Mouse (Mus musculus): ENCODE results near the gene Cox8a. TPM values are rescaled to one million over a fixed set of nuclear protein-coding genes. Genes with fewer than 3 reads are reported as not detected.

Gene Cox8a
- polyA plus RNA-seq, 1 experiment, result not detected

DNA sequence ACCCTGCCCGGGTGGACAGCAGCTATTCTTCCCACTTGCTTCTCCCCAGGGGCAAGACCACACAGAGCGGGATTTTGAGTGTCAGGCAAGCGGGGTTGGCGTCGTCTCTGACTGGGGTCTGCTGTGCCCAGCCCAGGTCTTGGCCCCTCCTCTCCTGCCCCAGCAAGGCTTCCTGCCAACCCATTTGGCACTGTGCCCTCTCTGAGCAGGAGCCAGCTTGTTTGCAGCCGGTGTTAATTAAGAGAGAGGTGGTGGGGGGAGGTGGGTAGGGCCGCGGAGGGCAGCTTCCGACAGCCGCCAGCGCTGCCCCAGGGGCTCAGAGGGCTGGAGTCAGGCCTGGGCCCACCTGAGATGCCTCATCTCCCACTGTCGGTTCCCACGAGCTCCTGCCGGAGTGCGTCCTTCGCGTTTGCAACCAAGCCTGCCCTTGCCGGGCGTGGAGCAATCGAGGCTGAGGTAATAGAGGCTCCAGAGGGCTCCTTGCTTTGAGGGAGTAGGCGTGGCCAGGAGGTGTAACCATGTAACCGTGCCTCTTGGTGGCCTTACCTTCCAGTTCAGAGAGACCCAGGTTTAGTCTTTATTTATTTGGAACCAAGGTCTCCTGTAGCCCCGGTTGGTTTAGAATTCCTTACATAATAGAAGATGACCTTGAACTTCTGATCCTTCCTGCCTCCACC is 35.0 kb downstream of the Cox8a start:
- peaks cover 33% of the 10 kb centered on the region for H3K4me1 ChIP-seq (ENCODE audit: control insufficient read depth, insufficient read depth, low read length)
- no peak for TF ChIP-seq POLR2A (IDR thresholded peaks at IDR 0.05; ENCODE audit: insufficient read depth, low read depth, low read length)
- H3K4me3 ChIP-seq (ENCODE audit: insufficient read depth, low read depth, low read length), result no peak overlapping the region; the same call in 1 of the 2 replicates
- WGBS, result 29% methylated on average over 23 of the region's 23 CpGs
- no peak overlapping the region for H3K27ac ChIP-seq (ENCODE audit: insufficient read depth, low read depth, low read length)

DNA sequence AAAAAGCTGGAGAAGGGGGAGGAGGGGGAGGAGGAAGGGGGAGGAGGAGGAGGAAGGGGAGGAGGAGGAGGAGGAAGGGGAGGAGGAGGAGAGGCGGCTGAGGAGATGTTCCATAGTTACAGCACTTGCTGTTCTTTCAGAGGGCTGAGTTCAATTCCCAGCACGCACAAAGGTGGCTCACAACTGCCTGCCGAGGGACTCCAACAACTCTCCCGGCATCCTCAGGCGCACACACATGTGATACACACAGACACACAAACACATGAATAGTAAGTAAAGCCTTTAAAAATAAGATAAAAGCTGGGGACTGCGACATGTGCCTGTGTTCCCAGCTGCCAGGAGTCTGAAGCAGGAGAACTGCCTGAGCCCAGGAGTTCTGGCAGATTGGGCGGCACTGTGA is 35.9 kb downstream of the Cox8a start:
- Histone ChIP-seq H3K4me3 (ENCODE audit: insufficient read depth, low read depth, low read length) (no peak overlapping the region), H3K27ac (ENCODE audit: insufficient read depth, low read depth, low read length) (no peak overlapping the region), H3K4me1 (ENCODE audit: control insufficient read depth, insufficient read depth, low read length) (peaks cover 27% of the 10 kb centered on the region)
- TF ChIP-seq CTCF (IDR thresholded peaks at IDR 0.05; ENCODE audit: insufficient read depth, low read depth, low read length) (no peak), POLR2A (IDR thresholded peaks at IDR 0.05; ENCODE audit: insufficient read depth, low read depth, low read length) (no peak)
- 59% methylated on average over 7 of the region's 7 CpGs for WGBS

DNA sequence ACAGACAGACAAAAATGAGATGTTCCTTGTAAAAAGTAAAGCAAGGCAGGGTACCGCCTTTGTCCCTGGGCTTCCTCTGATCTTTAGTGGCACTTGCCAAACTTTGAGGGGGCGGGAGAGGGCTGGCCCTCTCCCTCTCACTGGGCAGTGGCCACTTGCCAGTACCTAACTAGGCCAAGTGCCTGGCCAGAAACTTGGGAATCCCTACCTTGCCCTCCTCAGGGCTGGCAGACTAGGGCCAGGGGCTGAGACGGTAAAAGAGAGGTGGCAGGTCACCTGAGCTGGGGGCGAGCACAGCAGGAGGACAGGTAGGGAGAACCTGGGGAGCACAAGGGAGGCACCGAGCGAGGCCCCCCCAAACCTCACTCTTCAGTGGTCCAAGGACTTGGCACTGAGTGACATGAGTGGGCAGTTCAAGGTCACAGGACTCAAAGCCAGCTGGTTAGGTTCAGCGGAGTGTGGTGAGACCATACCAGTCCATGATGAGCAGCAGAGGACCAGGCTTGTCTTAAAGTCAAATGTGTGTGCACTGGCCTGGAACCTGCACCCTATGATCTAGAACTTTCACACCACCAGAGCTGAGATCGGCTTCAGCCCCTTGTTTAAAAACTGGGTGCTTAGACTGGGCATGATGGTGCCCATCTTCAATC is 36.5 kb downstream of the Cox8a start:
- no peak overlapping the region for H3K4me3 ChIP-seq (ENCODE audit: insufficient read depth, low read depth, low read length)
- WGBS, result 67% methylated on average over 8 of the region's 8 CpGs
- H3K4me1 ChIP-seq (ENCODE audit: control insufficient read depth, insufficient read depth, low read length), result peaks cover 27% of the 10 kb centered on the region
- TF ChIP-seq POLR2A (IDR thresholded peaks at IDR 0.05; ENCODE audit: insufficient read depth, low read depth, low read length) (no peak), CTCF (IDR thresholded peaks at IDR 0.05; ENCODE audit: insufficient read depth, low read depth, low read length) (no peak)
- no peak overlapping the region for H3K27ac ChIP-seq (ENCODE audit: insufficient read depth, low read depth, low read length)

DNA sequence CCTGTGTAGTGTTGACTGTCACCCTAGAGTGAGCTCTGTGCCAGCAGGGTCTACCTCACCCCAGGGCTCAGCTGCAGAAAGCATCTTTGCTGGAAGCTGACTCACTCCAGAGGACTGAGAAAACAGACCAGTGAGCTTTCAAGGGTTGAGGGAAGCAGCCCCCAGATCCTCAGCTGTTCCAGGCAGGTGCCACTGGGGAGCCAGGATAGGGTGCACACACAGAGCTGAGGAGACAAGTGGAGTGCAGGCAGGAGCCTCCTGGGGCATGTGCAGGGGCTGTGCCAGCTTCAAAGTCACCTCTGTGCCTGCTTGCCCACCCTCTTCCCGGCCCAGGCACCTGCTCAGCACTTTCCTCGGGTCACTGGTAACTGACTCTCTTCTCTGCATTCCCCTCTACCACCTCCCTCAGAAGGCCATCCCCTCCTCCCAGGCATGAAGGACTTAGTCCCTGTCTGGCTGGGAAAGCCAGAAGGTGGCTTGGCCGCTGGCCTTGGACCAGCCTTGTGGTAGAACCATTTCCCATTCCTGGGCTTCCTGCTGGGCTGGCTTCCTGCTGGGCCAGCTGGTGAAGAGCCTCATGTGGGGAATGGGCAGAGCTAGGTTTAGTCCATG is 38.5 kb downstream of the Cox8a start:
- WGBS, result 58% methylated on average over 3 of the region's 3 CpGs
- Histone ChIP-seq H3K4me3 (ENCODE audit: insufficient read depth, low read depth, low read length) (no peak overlapping the region), H3K4me1 (ENCODE audit: control insufficient read depth, insufficient read depth, low read length) (peaks cover 27% of the 10 kb centered on the region), H3K27ac (ENCODE audit: insufficient read depth, low read depth, low read length) (no peak overlapping the region)
- no peak for TF ChIP-seq CTCF (IDR thresholded peaks at IDR 0.05; ENCODE audit: insufficient read depth, low read depth, low read length)
- TF ChIP-seq POLR2A (IDR thresholded peaks at IDR 0.05; ENCODE audit: insufficient read depth, low read depth, low read length), result no peak

DNA sequence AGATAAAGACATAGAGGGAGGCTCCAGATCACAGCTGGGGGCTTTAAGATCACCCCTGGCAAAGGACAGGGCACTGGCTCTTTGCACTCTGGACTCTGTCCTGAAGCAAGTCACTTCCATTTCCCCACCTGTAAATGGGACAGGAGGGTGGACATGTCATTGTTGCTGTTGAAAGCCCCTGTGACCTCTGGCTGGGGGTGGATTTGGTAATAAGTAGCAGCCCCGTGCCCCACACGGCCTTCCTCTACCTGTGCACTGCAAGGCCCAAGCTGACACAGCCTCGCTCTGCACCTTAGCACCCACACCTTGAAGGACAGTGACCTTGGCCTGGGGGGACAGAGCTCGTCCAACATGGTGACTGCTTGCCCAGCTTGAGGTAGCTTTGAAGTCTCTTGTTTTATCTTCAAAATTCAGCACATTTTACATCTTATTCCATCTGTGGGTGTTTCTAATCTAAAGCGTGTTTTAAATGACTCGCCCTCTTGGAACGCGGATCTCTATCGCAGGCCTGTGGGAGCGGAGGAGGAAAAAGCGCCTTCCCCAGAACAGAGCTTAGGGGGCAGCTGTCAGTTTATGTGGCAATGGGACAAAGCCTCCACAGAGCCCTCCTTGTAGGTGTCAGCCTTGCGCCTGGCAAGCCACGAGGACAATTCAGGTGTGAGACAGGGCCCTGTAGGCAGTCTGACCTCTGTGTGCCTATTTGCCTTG is 39.5 kb downstream of the Cox8a start:
- Histone ChIP-seq H3K4me1 (ENCODE audit: control insufficient read depth, insufficient read depth, low read length) (peaks cover 27% of the 10 kb centered on the region), H3K4me3 (ENCODE audit: insufficient read depth, low read depth, low read length) (no peak overlapping the region), H3K27ac (ENCODE audit: insufficient read depth, low read depth, low read length) (no peak overlapping the region)
- WGBS, result 70% methylated on average over 13 of the region's 13 CpGs
- no peak for TF ChIP-seq POLR2A (IDR thresholded peaks at IDR 0.05; ENCODE audit: insufficient read depth, low read depth, low read length)

DNA sequence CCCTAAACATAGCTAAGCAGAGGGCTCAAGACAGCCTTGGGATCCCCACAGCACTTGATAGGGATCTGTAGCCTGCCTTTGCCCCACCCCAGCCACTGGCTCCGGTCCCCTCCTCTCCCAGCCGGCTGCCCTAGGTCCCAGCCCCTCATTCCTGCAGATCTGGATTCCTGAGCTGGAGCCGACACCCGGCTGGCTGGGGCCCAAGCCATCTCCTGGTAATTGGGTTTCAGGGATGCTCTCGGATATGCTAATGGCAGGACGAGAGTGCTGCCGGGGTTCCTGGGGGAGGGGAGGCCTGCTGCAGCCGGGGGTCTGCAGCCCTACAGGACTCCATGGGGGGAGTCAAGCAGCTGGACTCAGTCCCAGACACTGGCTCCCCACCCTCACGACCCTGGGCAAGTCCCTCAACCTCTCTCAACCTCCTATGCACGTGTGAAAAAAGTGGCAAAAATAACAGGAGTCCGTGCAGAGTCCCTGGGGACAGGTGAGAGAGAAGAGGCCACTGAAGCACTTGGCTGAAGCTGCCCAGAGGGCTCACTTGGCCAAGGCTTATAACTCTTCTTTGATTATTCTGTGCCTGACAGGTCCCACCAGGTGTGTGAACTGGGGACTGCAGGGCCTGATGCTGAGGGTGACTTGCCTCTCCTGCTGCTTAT is 41.2 kb downstream of the Cox8a start:
- no peak overlapping the region for H3K4me3 ChIP-seq (ENCODE audit: insufficient read depth, low read depth, low read length)
- no peak overlapping the region for H3K27ac ChIP-seq (ENCODE audit: insufficient read depth, low read depth, low read length)
- TF ChIP-seq POLR2A (IDR thresholded peaks at IDR 0.05; ENCODE audit: insufficient read depth, low read depth, low read length), result no peak
- TF ChIP-seq CTCF (IDR thresholded peaks at IDR 0.05; ENCODE audit: insufficient read depth, low read depth, low read length), result no peak
- peaks cover 31% of the 10 kb centered on the region for H3K4me1 ChIP-seq (ENCODE audit: control insufficient read depth, insufficient read depth, low read length)
- 43% methylated on average over 11 of the region's 11 CpGs for WGBS

DNA sequence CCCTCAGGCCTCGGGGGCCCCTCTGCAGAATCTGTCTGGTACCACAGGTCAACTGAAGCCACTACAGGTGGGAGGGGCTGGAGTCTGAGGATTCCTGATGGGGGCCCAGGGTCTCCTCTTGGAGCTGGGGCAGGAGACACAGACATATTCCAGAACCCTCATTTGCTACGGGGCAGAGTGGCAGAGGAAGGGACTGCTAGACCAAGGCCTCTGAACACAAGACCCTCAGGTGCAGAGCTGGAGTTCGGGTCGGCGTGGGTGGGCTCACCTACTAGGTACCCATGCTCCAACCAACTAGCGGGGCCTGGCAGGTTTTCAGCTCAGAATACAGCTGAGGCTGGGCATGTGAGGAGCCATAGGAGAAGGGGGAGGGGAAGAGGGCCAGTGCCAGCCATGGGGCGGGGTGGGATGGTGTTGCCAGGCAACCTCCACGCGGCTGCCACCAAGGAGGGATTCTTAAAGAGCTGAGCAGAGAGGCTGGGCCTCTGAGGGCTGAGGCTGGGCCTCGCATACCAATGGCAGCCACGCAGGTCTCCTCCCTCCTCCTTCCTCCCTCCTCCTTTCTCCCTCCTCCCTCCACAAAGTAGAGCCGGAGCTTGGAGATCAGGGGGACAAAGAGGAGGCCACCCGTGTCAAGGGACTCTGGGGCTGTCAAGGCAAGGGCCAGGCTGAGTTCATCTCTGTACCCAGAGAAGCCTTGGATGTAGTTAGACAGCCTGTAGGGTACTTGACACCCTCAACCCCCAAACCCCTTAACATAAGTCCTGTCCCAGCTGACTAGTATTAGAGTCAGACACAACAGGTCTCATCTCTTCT is 45.2 kb downstream of the Cox8a start:
- H3K27ac ChIP-seq (ENCODE audit: insufficient read depth, low read depth, low read length), result no peak overlapping the region

DNA sequence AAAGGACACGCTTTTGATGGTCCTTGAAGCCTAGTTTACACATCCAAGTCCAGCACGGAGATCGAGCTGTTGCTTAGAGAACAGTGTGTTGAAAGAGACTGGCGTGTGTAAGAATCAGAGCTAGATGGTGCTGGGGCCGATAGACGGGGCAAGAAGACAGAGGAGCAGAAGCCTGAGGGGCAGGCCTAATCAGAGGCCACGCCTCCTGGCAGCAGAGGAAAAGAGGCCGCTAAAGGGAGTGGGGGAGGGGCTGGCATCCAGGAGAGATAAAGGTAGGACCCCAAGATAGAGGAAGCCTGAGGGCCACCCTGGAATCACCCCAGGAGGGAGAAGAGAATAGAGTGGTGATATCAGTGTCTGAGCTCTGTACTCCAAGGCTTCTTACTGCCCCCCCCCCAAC is 46.0 kb downstream of the Cox8a start:
- no peak for TF ChIP-seq POLR2A (IDR thresholded peaks at IDR 0.05; ENCODE audit: insufficient read depth, low read depth, low read length)
- TF ChIP-seq CTCF (IDR thresholded peaks at IDR 0.05; ENCODE audit: insufficient read depth, low read depth, low read length), result no peak
- Histone ChIP-seq H3K4me1 (ENCODE audit: control insufficient read depth, insufficient read depth, low read length) (peaks cover 29% of the 10 kb centered on the region), H3K27ac (ENCODE audit: insufficient read depth, low read depth, low read length) (no peak overlapping the region), H3K4me3 (ENCODE audit: insufficient read depth, low read depth, low read length) (no peak overlapping the region)
- WGBS, result 59% methylated on average over 8 of the region's 8 CpGs

More for the DNA sequence above, 45.2 kb downstream of the Cox8a start:
- TF ChIP-seq POLR2A (IDR thresholded peaks at IDR 0.05; ENCODE audit: insufficient read depth, low read depth, low read length), result no peak
- no peak for TF ChIP-seq CTCF (IDR thresholded peaks at IDR 0.05; ENCODE audit: insufficient read depth, low read depth, low read length)
- Histone ChIP-seq H3K4me1 (ENCODE audit: control insufficient read depth, insufficient read depth, low read length) (peaks cover 24% of the 10 kb centered on the region), H3K4me3 (ENCODE audit: insufficient read depth, low read depth, low read length) (no peak overlapping the region)
- WGBS, result 25% methylated on average over 13 of the region's 13 CpGs

Data from olfactory bulb, adult 2 months (tissue).